Mouse (Mus musculus) midbrain, embryonic 11.5 days (tissue): Measurements from ENCODE around the gene Gm17416. TPM values are rescaled to one million over a fixed set of nuclear protein-coding genes. Genes with fewer than 3 reads are reported as not detected.
A peak's percentile ranks its signal among the peaks of the same experiment; 100 is the strongest.

Experiments used
- ATAC-seq: fragments of 200-750 bp; cut with Nextera tagmentation; 2 replicates; pipeline ENCODE4 v1.8.0; 2017; ENCODE audit warnings: moderate TSS enrichment, moderate library complexity; ENCODE audit not compliant: low FRiP score
- DNase-seq: peaks from one replicate; pipeline ENCODE4 v3.0.0; 2015; ENCODE audit warnings: low spot score; ENCODE audit errors: missing footprints
- H3K27ac ChIP-seq: fragments of 300-500 bp; sonication (generic); 2 replicates; pipeline ENCODE4 v1.5.1; 2014; ENCODE audit warnings: low read depth, low read length
- H3K27me3 ChIP-seq: fragments of 300-500 bp; sonication (generic); 2 replicates; pipeline ENCODE4 v1.6.1; 2014; ENCODE audit warnings: mild to moderate bottlenecking, low read length, moderate library complexity, mixed read lengths; ENCODE audit not compliant: control insufficient read depth, insufficient read depth
- H3K36me3 ChIP-seq: fragments of 300-500 bp; sonication (generic); 2 replicates; pipeline ENCODE4 v1.6.1; 2014; ENCODE audit warnings: mild to moderate bottlenecking, low read length, moderate library complexity, mixed read lengths; ENCODE audit not compliant: control insufficient read depth, insufficient read depth
- H3K4me1 ChIP-seq: fragments of 300-500 bp; sonication (generic); 2 replicates; pipeline ENCODE4 v1.6.1; 2014; ENCODE audit warnings: low read length; ENCODE audit not compliant: control insufficient read depth, insufficient read depth
- H3K4me2 ChIP-seq: fragments of 300-500 bp; sonication (generic); 2 replicates; pipeline ENCODE4 v1.6.1; 2014; ENCODE audit warnings: mild to moderate bottlenecking, moderate library complexity
- H3K4me3 ChIP-seq: fragments of 300-500 bp; sonication (generic); 2 replicates; pipeline ENCODE4 v1.5.1; 2014; ENCODE audit warnings: low read depth, low read length
- H3K9ac ChIP-seq: fragments of 300-500 bp; sonication (generic); 2 replicates; pipeline ENCODE4 v1.6.1; 2014; ENCODE audit warnings: low read length
- H3K9me3 ChIP-seq: fragments of 300-500 bp; sonication (generic); 2 replicates; pipeline ENCODE4 v1.6.1; 2016; ENCODE audit warnings: low read length; ENCODE audit not compliant: control insufficient read depth
- WGBS: fragments of 180-500 bp; shearing (Covaris S2); extraction: QIAGEN DNeasy Blood & Tissue Kit; methylation state at CpG from one replicate; pipeline ENCODE4 v1.1.7; 2014; 5-methylcytosine and 5-hydroxymethylcytosine counted together
- polyA plus RNA-seq: library from polyadenylated mRNA; unstranded; fragments of >200 nt; fragmentation: Nextera tagmentation; extraction: Ambion mirVana; gene quantifications from 2 replicates; pipeline ENCODE4 v1.2.1, GENCODE M21; 2014

Gm17416 gene
- polyA plus RNA-seq, 1 experiment from 2014 or later = not detected

DNA sequence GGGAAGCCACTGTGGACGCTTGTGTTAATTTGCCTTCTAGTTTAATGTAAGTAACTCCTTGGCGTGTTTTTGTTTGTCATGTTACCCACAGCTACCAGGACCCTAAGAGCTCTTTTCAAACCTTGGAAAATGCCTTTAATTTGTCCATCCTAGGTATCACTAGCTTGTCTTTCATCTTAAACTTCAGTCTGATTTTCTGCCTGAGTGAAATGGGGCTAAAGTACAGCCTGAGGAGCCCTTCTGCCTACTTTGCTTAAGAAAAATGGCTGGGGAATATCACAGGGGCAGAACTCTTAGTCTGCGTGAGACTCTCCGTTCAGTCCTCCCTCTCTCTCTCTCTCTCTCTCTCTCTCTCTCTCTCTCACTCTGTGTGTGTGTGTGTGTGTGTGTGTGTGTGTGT lies 743 bp downstream of the Gm17416 start:
- 82% methylated on average over 4 of the region's 4 CpGs for WGBS

DNA sequence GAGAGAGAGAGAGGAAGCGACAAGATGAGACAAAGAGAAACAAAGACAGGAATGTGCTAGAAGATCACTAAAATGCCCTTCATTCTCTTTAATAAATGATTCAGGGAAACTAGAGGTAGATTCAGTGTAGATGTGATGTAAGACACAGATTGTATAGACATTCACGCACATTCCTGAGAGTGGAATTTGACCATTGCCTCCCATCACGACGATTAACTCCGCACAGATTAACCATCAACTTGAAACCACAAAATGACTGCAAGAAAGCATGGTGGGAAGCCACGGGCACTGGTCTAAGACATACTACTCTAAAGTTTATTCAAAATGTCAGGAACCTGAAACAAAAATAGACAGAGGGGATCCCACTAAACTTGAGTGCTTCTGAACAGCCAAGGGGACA lies 1.2 kb downstream of the Gm17416 start:
- DNase-seq (no peak), ATAC-seq (no peak)
- Histone ChIP-seq H3K9me3 (no peaks in the 10 kb centered on the region), H3K4me3 (no peak overlapping the region), H3K4me1 (no peaks in the 10 kb centered on the region), H3K36me3 (no peaks in the 10 kb centered on the region), H3K4me2 (no peak overlapping the region), H3K27ac (no peak overlapping the region), H3K9ac (no peak overlapping the region), H3K27me3 (no peaks in the 10 kb centered on the region)
- WGBS = 84% methylated on average over 6 of the region's 6 CpGs

More for the DNA sequence above, 743 bp downstream of the Gm17416 start:
- no peak overlapping the region for H3K9ac ChIP-seq
- no peaks in the 10 kb centered on the region for H3K9me3 ChIP-seq
- no peaks in the 10 kb centered on the region for H3K4me1 ChIP-seq
- H3K4me2 ChIP-seq = no peak overlapping the region
- no peaks in the 10 kb centered on the region for H3K36me3 ChIP-seq
- DNase-seq (no peak), ATAC-seq (no peak)
- no peak overlapping the region for H3K4me3 ChIP-seq
- no peaks in the 10 kb centered on the region for H3K27me3 ChIP-seq
- H3K27ac ChIP-seq = no peak overlapping the region

DNA sequence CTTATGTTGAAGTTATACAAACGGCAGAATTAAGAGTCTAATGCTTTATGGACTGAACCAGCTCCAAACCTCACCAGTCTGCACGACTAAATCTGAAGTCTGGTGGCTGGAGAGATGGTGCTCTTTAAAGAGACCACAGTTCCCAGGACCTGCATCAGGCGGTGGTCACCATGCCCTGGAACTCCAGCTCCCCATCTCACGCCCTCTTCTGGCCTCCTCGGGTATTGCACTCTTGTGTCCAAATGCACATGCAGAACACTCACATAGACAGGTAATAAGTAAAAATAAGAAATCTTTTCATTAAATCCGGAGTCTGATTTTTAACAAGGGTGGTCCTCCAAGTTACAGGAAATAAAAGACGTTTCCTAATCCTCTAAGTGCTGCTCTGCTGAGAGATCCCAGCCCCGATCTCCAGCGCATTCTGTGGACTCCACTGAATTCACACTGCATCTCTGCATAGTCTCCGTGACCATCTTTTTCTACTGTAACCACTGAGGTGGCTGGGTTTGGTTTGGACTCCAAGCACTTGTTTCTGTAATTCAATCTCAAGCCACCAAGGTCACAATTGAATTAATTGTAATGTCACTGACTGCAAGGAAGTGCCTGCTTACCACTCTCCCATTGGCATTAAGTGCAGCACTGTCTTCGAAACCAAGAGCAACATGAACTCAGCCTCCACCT lies 3.1 kb downstream of the Gm17416 start, which contains the start of gene Defb21:
Defb21 (plus strand) TSS at position 631 of the 681 bp plus-strand sequence.
- Histone ChIP-seq H3K9me3 (no peaks in the 10 kb centered on the region), H3K4me3 (no peak within 1 kb of the TSS), H3K27ac (no peak within 1 kb of the TSS), H3K9ac (no peak within 1 kb of the TSS), H3K4me2 (no peak within 1 kb of the TSS), H3K4me1 (no peaks in the 10 kb centered on the region), H3K36me3 (no peaks in the 10 kb centered on the region), H3K27me3 (no peaks in the 10 kb centered on the region)
- 65% methylated on average over 11 of the region's 11 CpGs for WGBS
- DNase-seq (no peak), ATAC-seq (no peak)

DNA sequence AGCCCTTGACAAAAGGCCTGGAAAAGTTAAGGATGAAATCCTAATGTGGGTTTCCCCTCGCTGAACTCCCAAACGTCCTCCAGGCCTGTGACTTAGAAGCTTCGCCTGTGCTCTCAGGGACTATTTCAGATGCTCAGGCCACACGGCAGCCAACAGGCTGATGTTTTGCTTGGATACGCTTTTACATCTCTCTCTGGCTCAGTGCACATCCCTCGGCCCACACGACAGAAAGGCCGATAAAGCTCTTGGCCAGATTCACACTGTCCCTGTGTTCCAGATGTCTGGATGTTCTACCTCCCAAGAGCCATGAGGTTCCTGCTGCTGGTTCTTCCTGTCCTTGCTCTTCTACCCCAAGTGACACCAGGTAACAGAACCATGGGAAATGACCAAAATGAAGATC lies 4.3 kb downstream of the Gm17416 start:
- Histone ChIP-seq H3K9me3 (no peaks in the 10 kb centered on the region), H3K4me3 (no peak overlapping the region), H3K4me2 (no peak overlapping the region), H3K27ac (no peak overlapping the region), H3K27me3 (no peaks in the 10 kb centered on the region), H3K9ac (no peak overlapping the region), H3K4me1 (no peaks in the 10 kb centered on the region), H3K36me3 (no peaks in the 10 kb centered on the region)
- no peak for ATAC-seq
- DNase-seq = no peak
- 94% methylated on average over 8 of the region's 8 CpGs for WGBS

DNA sequence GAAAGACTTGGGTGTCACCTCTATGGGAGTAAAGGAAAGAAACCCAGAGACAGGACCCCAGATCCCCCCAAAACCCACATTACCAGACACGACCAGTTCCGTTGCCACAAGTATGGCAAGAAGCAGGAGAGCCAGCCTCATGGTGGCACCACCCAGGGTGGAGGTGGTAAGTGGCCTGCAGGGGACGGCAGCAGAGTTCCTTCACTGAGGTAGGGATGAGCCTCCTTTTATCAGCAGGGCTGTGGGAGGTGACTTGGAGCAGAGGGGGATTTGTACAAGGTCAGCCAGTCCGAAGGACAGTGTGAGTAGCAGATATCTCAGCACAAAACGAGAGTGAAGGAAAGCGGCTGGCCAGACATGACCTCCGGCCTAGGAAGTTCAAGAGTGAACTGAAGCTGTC lies 11.0 kb downstream of the Gm17416 start, which contains the start of gene Defb19:
Defb19 (minus strand) TSS at position 206 of the 400 bp plus-strand sequence.
- no peak within 1 kb of the TSS for H3K9ac ChIP-seq
- no peaks in the 10 kb centered on the region for H3K36me3 ChIP-seq
- ATAC-seq (no peak), DNase-seq (no peak)
- H3K27me3 ChIP-seq = no peaks in the 10 kb centered on the region
- no peak within 1 kb of the TSS for H3K27ac ChIP-seq
- no peaks in the 10 kb centered on the region for H3K4me1 ChIP-seq
- no peak within 1 kb of the TSS for H3K4me2 ChIP-seq
- 76% methylated on average over 7 of the region's 7 CpGs for WGBS
- no peaks in the 10 kb centered on the region for H3K9me3 ChIP-seq
- no peak within 1 kb of the TSS for H3K4me3 ChIP-seq

DNA sequence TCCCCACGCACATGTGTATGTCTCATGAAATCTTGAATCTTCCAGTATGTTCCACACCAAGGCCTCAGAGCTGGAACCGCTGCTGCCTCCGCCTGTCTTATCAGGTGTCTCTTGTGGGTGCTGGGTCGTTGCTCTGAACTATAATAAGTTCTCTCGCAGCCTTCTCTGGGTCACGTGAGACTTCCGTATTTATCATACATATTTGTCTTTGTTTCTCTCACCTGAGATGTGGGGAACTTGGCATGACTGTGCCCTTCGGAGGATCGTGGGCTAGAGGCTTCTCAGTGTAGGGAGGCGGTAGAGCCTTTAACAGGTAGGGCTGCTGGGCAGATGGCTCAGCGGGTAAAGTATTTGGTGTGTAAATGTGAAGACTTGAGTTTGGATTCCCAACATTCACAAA lies 11.5 kb downstream of the Gm17416 start:
- Histone ChIP-seq H3K36me3 (no peaks in the 10 kb centered on the region), H3K9ac (no peak overlapping the region), H3K4me1 (no peaks in the 10 kb centered on the region), H3K9me3 (no peaks in the 10 kb centered on the region), H3K4me2 (no peak overlapping the region), H3K27ac (no peak overlapping the region), H3K4me3 (no peak overlapping the region), H3K27me3 (no peaks in the 10 kb centered on the region)
- ATAC-seq = no peak
- no peak for DNase-seq
- 92% methylated on average over 11 of the region's 11 CpGs for WGBS

DNA sequence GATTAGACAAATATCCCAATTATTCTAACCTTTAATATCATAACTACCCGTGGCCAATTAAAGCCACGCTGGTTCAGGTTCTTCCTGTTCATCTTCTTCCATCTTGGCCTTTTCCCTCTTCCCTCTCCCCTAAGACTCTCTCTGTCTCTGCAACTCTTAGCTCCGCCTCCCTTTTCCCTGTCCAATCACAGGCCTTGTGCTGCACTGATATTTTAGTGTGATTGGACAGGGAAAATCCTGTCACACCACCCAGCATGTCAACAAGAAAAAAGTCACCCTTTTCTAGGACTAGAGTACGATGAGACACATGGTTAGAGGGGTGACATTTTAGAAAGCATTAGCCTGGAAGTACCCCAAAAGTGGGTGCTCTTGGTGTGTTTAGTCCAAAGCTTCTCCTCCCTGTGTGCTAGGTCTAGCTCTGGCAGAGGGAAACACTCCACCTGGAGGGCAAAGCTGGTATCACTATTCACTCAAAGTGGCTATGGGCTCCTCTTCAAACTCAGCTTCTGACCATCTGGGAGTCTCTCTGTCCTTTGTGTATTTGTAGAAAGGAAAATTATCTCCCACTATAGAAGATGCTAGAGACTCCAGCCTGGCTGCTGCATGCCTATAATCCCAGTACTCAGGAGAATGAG lies 17.9 kb downstream of the Gm17416 start:
- Histone ChIP-seq H3K9me3 (no peaks in the 10 kb centered on the region), H3K27me3 (no peaks in the 10 kb centered on the region), H3K4me1 (no peaks in the 10 kb centered on the region), H3K4me2 (no peak overlapping the region), H3K4me3 (no peak overlapping the region), H3K9ac (no peak overlapping the region), H3K27ac (no peak overlapping the region), H3K36me3 (no peaks in the 10 kb centered on the region)
- no peak for ATAC-seq
- peak; percentile 87 for DNase-seq
- whole genome bisulfite sequencing = 71% methylated on average over 4 of the region's 4 CpGs

DNA sequence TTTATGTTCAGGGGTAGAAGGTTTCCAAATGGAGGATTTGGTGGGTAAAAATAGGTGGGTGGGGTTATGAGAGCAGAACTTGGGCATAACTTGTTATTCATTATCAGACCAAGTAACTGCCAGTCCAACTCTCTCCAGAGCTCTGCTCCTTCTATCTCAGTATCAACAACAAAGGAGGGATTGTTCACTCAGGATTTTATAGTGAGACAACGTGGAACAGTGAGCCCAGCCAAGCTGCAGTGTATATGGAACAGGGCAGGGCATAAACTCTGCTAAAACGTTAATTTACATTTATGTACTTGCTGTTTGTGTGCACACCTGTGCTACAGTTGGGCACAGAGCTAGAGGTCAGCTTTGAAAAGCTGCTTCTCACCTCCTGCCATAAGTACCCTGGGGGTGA lies 19.3 kb downstream of the Gm17416 start:
- Histone ChIP-seq H3K36me3 (no peaks in the 10 kb centered on the region), H3K4me3 (no peak overlapping the region), H3K4me2 (no peak overlapping the region), H3K27ac (no peak overlapping the region), H3K27me3 (no peaks in the 10 kb centered on the region), H3K4me1 (no peaks in the 10 kb centered on the region), H3K9me3 (no peaks in the 10 kb centered on the region), H3K9ac (no peak overlapping the region)
- peak; percentile 37 for DNase-seq
- no peak for ATAC-seq
- WGBS = 66% methylated on average over 2 of the region's 2 CpGs

DNA sequence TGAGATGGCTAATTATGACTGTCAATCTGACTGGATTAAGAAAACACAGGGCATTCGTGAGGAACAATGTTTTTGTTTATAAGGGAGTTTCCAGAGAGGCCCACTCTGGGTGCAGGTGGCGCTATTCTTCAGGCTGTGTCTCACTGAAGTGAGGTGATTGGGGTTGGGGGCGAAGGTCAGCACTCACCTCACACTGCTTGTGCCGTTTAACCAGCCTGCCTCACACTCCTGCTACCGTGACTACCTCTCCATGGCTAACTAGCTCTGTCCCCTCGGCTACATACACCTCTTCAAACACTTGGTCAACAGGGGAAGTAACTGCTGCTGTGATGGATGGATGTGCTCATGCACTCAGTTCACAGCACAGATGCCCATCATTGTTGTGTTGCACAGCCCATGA lies 19.9 kb downstream of the Gm17416 start:
- ATAC-seq (no peak), DNase-seq (peak; percentile 62)
- Histone ChIP-seq H3K36me3 (no peaks in the 10 kb centered on the region), H3K4me2 (no peak overlapping the region), H3K4me3 (no peak overlapping the region), H3K9me3 (no peaks in the 10 kb centered on the region), H3K9ac (no peak overlapping the region), H3K27ac (no peak overlapping the region), H3K27me3 (no peaks in the 10 kb centered on the region), H3K4me1 (no peaks in the 10 kb centered on the region)
- 51% methylated on average over 6 of the region's 6 CpGs for WGBS
